Mouse (Mus musculus) C2C12 (cell line): ENCODE measurements around the gene Asb6. TPM values are rescaled to one million over a fixed set of nuclear protein-coding genes. Genes with fewer than 3 reads are reported as not detected.

ENCODE experiments used
- H3K27me3 ChIP-seq: one replicate; pipeline ENCODE4 v1.6.1; 2011; ENCODE audit not compliant: control insufficient read depth, insufficient read depth, insufficient read length
- H3K36me3 ChIP-seq: one replicate; pipeline ENCODE4 v1.6.1; 2011; ENCODE audit not compliant: control insufficient read depth, insufficient read depth
- H3K4me3 ChIP-seq: one replicate; pipeline ENCODE4 v1.5.1; 2011; ENCODE audit warnings: mild to moderate bottlenecking, control low read depth; ENCODE audit not compliant: poor library complexity, insufficient read depth, severe bottlenecking
- H3K79me2 ChIP-seq: one replicate; pipeline ENCODE4 v1.6.1; 2011; ENCODE audit not compliant: control insufficient read depth, insufficient read depth
- H3K79me3 ChIP-seq: one replicate; pipeline ENCODE4 v1.6.1; 2011; ENCODE audit warnings: low read depth, control low read depth
- H3ac ChIP-seq: one replicate; pipeline ENCODE3; 2011; ENCODE audit warnings: low read depth; ENCODE audit not compliant: control insufficient read depth, insufficient read length
- CEBPB ChIP-seq: IDR thresholded peaks from one replicate; pipeline ENCODE4 v1.6.1; 2011; ENCODE audit warnings: low read depth, mild to moderate bottlenecking, control low read depth, moderate library complexity
- CTCF ChIP-seq: IDR thresholded peaks from one replicate; pipeline ENCODE4 v1.5.1; 2011; ENCODE audit not compliant: control insufficient read depth, insufficient read depth, insufficient read length
- FOSL1 ChIP-seq: IDR thresholded peaks from one replicate; pipeline ENCODE4 v1.8.0; 2011; ENCODE audit warnings: mild to moderate bottlenecking, low read length; ENCODE audit not compliant: poor library complexity, insufficient read depth, severe bottlenecking
- MAX ChIP-seq: IDR thresholded peaks from one replicate; pipeline ENCODE4 v1.6.1; 2011; ENCODE audit warnings: mild to moderate bottlenecking, control low read depth
- MYOD1 ChIP-seq: IDR thresholded peaks from one replicate; pipeline ENCODE4 v1.6.1; 2011; ENCODE audit warnings: low read depth; ENCODE audit not compliant: control insufficient read depth, insufficient read length
- MYOG ChIP-seq: IDR thresholded peaks from one replicate; pipeline ENCODE4 v1.6.1; 2011; ENCODE audit not compliant: control insufficient read depth, insufficient read length; ENCODE audit errors: extremely low read depth
- USF1 ChIP-seq: IDR thresholded peaks from one replicate; pipeline ENCODE4 v1.6.1; 2011; ENCODE audit warnings: low read depth, mild to moderate bottlenecking, control low read depth, moderate library complexity
- polyA plus RNA-seq: library from polyadenylated mRNA; unstranded; fragments of >200 nt; fragmentation: generic; extraction: Trizol; gene quantifications from one replicate; pipeline ENCODE4 v1.2.1, GENCODE M21; 2012; ENCODE audit warnings: missing spikeins

The Asb6 gene
- polyA plus RNA-seq, 1 experiment, result 69.2 TPM

DNA sequence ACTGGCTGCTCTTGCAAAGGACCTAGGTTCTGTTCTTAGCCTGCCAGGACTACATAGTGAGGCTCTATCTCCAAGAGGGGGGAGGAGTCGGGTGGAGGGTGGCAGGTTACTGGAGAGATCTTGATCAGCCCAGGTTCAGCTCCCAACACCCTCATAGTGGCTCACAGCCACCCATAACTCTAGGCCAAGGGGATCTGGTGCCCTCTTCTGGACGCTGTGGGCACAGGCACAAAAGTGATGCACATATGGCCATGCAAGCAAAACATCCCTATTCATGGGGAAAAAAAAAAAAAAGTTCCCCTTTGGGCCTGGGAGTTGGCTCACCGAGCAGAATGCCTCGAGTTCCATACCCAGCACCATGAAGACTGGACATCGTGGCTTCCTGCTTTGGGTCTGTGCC is 818 bp downstream of the Asb6 start:
- H3K27me3 ChIP-seq, result no peaks in the 10 kb centered on the region
- peaks cover 36% of the 10 kb centered on the region for H3K79me2 ChIP-seq
- H3K79me3 ChIP-seq, result peaks cover 25% of the 10 kb centered on the region
- peaks cover 28% of the 10 kb centered on the region for H3K36me3 ChIP-seq
- no peak overlapping the region for H3ac ChIP-seq
- H3K4me3 ChIP-seq, result no peak overlapping the region
- TF ChIP-seq FOSL1 (no peak), CEBPB (no peak), CTCF (peak; percentile 41)

DNA sequence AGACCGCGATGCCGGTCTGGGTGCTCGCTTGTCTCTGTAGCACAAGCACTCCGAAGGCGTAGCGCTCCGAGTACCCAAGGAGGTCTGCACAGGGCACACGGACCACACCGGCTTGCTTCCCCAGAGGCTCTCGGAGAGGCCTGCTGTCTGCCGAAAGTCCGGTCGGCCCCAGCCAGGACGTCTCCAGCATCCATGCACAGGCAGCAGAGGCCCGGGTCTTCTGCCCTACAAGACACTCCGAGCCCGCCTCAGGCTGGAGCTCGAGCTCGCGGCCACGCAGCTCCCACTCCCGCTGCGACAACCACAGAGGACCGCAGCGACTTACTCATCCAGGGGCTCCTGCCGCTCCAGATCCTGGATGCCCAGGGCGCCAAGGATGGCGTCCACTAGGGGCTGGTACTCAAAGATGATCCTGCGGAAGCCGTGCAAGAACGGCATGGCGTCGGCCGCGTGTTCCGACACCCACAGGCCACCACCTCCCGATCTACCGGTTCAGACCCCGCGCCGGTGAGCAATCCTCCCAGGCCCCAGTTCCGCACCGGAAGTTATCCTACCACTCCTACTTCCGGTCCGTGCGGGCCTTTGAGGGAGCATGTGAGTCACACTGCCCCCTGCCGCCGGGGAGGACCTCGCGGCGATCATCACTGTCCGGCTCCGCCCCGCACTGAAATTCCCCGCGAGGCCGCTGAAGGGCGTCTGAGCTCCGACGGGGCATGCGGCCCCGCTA is 2.2 kb downstream of the Asb6 start:
- Histone ChIP-seq H3K36me3 (peaks cover 42% of the 10 kb centered on the region), H3K4me3 (peak overlapping the region; percentile 100), H3ac (peak overlapping the region; percentile 89), H3K79me3 (peaks cover 26% of the 10 kb centered on the region), H3K79me2 (peaks cover 45% of the 10 kb centered on the region), H3K27me3 (no peaks in the 10 kb centered on the region)
- TF ChIP-seq MYOG (no peak), USF1 (no peak), CEBPB (no peak), MYOD1 (no peak), FOSL1 (no peak), MAX (peak; percentile 83), CTCF (peak; percentile 98)

DNA sequence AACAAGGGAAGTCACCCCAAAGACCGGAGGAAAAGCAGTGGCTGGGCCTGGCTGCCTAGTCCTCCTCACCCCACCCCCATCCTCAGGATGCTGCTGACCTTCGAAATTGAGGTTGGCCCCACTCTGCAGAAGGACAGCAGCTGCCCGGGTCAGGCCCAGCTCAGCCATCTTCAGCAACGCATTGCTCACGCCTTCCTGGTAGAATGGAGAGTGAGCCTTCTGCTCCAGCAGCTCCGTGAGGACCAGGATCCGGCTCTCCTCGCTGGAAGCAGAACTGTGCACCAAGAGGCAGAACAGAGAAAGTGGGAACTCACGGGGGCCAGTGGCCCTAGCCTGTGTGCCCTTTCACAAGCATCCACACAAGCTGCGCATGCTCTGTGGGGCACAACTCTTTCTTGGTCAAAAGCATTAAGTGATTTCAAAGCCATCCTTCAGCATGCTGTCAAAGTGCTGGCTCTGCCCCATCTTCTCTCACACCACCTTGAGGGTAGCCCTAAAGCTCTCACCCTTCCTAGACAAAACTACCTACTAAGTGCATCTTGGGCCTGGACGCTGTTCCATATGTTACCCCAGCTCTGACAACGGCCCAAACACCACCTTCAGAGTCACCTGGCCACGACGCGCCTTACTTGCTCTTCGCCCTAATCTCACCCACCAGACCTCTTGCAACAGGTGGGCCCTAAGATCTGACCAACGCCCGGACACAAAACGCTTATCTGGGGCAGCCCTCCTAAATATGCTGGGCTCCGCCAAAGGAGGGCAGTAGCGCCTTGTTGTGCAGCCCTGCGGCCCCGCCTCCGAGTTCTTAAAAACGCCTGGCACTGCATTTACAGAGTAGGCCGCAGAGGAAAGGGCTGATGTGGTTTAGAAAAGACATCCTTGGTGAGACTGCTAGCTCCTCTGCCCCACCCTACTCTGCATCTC is 3.0 kb downstream of the Asb6 start:
- H3K27me3 ChIP-seq, result no peaks in the 10 kb centered on the region
- H3ac ChIP-seq, result peak overlapping the region; percentile 89
- H3K79me3 ChIP-seq, result peaks cover 26% of the 10 kb centered on the region
- peaks cover 50% of the 10 kb centered on the region for H3K36me3 ChIP-seq
- H3K79me2 ChIP-seq, result peaks cover 53% of the 10 kb centered on the region
- H3K4me3 ChIP-seq, result peak overlapping the region; percentile 100
- TF ChIP-seq CTCF (peak; percentile 10), MAX (no peak), USF1 (no peak), FOSL1 (no peak), MYOD1 (no peak), CEBPB (no peak), MYOG (no peak)

DNA sequence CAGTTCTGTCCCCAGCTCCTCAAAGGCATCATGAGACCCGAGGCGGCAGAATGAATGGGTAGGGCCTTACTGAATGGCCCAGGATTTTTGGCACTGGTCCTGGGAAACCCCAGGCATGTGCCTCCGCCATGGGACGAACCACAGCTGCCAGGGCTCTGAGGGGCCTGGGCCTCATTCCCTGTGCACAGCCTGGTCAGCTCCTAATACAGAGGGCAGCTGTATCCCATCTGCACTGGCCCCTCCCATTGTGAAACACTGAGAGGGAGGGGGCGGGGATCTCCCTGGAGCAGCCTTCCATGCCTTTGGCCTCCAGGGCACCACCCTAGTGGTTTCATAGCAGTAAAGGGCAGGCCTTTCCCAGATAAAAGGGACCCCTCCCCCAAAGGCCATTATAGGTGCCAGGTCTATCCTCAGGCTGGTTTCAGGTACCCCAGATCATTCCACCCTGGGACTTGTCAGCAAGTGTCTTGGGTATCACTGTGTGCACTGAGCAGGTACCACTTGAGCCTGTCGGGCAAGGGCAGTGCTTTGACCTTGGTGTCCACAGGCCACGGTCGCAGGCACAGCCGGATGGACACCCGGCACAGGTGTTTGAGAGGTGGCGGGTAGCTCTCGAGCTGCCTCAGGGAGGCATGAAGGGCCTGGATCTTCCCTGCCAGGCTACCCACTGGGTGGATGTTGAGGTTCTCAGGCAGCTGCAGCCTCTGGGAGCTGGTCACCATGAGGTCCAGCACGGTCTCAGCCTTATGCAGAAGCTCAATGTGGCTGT is 6.6 kb downstream of the Asb6 start:
- H3K27me3 ChIP-seq, result no peaks in the 10 kb centered on the region
- H3ac ChIP-seq, result peak overlapping the region; percentile 12
- H3K79me2 ChIP-seq, result peaks cover 60% of the 10 kb centered on the region
- H3K79me3 ChIP-seq, result peaks cover 32% of the 10 kb centered on the region
- TF ChIP-seq MYOD1, result peak; percentile 3
- TF ChIP-seq MYOG, result no peak
- peaks cover 83% of the 10 kb centered on the region for H3K36me3 ChIP-seq
- no peak overlapping the region for H3K4me3 ChIP-seq

DNA sequence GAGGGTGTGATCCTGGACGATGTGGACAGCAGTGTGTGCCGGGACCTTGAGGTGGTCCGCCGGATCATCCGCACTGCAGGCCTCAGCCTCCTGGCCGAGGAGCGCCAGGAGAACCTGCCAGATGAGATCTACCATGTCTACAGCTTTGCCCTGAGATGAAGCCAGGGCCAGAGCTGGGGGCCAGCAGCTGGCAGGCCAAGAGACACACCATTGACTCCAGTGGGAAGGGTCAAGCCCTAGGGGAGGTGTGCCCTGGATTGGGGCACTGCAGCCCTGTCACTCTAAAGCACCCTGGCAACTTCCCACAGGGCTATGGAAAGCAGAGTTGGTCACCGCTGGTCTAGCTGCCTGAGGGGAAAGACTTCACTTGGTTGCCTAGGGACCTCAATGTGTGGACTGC is 7.7 kb downstream of the Asb6 start:
- H3K36me3 ChIP-seq, result peaks cover 93% of the 10 kb centered on the region
- no peak overlapping the region for H3K4me3 ChIP-seq
- TF ChIP-seq FOSL1 (no peak), CTCF (no peak), USF1 (no peak), MAX (no peak), MYOD1 (no peak), MYOG (no peak), CEBPB (no peak)
- peaks cover 27% of the 10 kb centered on the region for H3K79me3 ChIP-seq
- H3ac ChIP-seq, result no peak overlapping the region
- H3K27me3 ChIP-seq, result no peaks in the 10 kb centered on the region
- peaks cover 64% of the 10 kb centered on the region for H3K79me2 ChIP-seq
